Mouse (Mus musculus) T-helper 17 cell (primary cell): ENCODE data around the gene Paqr9.

Experiments used
- in situ Hi-C, 2 experiments: fragments of 300-600 bp; cut with MboI, MseI; formaldehyde crosslinking; loops; 1 replicate in 1 of 2; 2 replicates in 1 of 2; pipeline ENCODE4 v1.15.1; 2025; ENCODE audit warnings: high pct_unique_total_duplicates in 2 of 2

The Paqr9 gene

DNA sequence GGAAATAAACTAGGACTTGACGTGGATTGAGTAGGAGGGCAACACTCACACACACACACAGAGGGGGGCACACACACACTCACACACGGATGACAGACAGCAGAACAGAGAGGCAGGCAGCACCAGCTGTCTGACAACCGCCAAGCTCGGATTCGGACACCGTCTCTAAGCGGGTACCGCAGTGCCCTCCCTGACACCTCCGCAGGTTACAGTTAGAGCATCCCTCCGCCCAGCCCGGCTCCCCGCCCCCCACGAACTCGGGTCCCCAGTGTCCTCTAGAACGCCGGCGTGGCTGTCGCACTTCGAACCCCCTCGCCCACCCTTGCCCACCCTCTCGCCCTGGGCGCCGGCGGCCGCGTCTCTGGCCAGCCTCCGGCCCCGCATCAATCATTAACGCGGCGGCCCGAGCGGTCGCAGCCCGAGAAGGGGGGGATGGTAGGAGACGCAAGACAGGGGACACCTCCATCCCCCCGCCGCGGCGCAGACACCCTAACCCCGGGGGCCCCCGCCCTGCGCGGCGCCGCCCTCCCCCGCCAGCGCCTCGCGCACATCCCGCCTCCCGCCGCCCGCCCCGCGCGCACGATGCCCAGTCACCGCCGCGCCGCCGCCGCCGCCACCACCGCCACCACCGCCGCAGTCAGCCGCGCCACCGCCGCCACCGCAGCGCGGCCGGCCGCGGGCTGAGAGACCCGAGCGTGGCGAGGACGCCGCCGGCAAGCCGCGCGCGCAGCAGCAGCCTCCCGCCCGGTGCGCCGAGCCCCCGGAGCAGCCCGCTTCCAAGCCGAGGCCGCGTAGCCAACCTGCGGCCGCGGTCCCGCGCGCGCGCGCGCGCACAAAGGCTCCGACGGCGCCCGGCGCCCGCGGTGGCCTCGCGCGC, at the start of gene Paqr9:
Paqr9 (plus strand) TSS at position 599 of the 877 bp plus-strand sequence.
- in situ Hi-C loops, result no loop called here

DNA sequence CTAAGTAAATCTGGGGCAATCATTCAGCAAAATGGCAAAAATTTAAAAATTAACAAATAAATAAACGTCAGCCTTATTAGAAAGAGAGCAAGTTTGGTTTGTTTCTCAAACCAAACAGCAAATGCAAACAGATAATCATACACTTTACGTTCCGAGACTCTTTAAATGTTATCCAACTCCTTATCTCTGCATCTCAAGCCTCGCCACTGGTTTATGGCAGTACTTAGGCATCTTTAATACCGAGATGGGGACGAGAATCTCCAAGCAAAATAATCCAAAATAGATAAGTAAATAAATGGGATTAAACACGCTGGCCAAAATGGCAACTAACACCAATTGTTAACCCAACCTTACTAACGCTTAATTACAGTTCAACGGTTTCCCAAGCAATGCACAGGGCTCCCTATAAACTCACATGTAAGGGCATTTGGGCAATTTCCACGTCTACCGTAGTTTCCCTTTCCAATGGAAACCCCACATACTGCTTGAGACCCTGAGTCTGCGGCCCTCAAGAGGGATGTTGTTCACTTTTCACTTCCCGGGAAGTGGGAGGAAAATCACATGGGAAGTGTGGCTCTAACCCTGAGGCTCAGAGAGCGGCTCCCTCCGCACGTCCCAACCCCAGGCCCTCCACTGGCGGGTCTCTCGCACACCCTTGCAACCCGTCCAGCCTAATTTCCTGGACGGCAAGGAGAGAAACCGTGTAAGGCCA, 48.6 kb upstream of the Paqr9 start:
- in situ Hi-C loops, result loop anchor here in 1 of 2 experiments (10.0 kb wide), 1 partner anchor 334 kb away; the partner anchor contains the start of gene Pls1

DNA sequence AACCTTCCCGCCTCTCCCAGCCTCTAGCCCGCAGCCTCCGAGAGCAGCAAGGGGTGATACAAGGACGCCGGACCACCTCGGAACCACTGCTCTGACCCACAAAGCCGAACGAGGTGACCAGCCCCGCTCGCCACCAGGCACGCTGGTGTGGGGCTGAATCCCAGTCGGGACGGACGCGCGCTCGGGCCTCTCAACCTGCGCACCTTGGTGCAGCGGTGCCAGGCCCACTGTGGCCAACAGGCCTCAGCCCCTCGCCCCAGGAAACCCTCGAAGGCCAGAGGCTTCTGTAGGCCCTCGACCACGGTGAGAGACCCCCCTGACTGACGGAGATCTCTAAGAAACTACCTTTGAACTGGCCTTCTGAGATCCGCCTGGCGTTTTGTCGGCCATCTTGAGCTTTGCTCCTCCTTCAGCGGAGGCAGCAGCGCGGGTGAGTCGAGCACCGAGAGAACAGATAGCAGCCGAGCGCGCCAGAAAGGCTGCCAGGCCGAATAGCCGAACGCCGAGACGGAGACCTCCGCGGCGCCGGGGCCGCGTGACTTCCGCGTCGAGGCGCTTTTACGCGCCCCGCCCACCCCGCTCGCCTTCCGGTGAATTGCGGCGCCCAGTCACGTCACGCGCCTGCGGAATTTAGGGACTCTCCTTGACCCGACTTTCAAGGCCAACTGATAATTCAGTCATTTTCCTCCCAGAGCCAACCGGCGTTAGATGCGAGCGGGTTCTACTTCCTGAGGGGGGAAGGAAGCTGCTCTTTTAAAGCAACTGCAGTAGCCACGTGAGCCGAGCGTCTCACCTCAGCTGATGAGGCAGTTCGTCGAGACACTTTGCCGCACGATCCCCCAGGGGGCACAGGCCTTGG, 47.8 kb upstream of the Paqr9 start, which contains the start of gene U2surp:
U2surp (minus strand) TSS at position 525 of the 859 bp plus-strand sequence.
- in situ Hi-C loops, result loop anchor here in 1 of 2 experiments (10.0 kb wide), 1 partner anchor 333 kb away; the partner anchor contains the start of gene Pls1

- in situ Hi-C loops, result loop anchor here in 1 of 2 experiments (10.0 kb wide), 1 partner anchor 332 kb away; the partner anchor contains the start of gene Pls1
These were observed 47.0 kb upstream of the Paqr9 start for GRCm38 (mm10) chr9:95512331-95513030.

DNA sequence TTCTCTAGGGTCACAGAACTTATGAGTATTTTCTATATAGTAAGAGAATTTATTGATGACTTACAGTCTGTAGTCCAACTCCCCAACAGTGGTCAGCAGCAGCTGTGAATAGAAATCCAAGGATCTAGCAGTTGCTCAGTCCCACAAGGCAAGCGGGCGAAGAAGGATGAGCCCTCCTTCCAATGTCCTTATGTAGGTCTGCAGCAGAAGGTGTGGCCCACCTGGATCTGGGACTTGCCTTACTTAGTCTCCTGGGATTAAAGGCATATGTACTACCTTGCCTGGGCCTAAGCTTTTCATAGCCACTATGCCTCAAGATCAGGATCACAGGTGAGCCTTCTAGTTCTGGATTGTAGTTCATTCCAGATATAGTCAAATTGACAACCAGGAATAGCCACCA, 45.7 kb upstream of the Paqr9 start:
- in situ Hi-C loops, result loop anchor here in 1 of 2 experiments (10.0 kb wide), 1 partner anchor 331 kb away; the partner anchor contains the start of gene Pls1

DNA sequence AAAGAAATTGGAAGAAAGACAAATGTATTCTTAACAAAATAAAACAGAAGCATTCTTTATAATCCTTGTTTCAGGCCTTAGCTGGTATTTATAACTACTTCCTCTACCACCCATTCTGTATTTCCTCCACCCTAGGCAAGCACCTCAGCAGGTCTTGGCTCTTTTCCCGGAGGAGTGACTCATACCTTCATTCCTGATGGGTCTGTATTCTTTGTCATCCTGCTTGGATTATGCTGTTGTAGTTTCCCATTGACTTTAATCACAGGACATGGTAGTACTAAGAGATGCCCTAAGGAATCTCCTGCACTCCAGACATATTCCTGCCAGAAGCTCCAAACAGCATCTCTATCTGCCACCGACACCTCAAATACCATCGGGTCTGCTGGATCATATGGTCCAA, 45.1 kb upstream of the Paqr9 start:
- in situ Hi-C loops, result loop anchor here in 1 of 2 experiments (10.0 kb wide), 1 partner anchor 330 kb away; the partner anchor contains the start of gene Pls1

DNA sequence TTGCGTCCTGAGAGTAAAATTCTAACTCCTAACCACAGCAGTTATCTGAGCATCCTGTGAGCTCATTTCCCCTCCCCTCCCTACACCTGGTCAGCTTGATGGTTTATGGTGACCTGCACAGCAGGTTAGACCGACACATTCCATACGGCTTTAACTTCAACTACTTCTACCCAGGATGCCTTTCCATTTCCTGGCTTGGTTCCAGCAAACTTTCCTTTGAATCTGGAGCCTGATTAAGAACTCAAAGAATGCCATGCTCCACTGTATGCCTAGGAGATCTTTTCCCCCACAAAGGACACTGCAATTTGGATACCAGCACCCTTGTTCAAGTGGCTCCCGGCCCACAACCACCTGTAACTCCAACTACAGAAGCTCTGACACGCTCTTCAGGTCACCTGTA, 38.9 kb upstream of the Paqr9 start:
- in situ Hi-C loops, result no loop called here

- in situ Hi-C loops, result no loop called here
These were observed 38.4 kb upstream of the Paqr9 start for GRCm38 (mm10) chr9:95521031-95521430.

DNA sequence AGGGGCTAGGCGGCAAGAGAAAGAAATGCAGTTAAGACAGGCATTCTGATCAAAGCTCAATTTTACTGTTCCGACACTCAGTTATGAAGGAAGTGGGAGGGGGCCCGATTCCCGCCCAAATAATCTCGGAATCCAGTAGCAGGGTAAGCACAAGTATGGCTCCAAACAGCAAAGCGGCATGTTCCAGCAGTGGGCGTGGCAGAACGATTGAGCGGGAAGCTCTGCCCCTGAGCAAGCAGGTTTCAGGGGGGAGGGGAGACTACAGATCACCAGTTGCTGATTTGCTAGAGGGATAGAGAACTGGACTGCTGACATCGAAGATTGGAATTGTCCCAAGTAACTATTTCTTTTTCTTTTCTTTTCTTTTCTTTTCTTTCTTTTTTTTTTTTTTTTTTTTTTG, 37.9 kb upstream of the Paqr9 start:
- in situ Hi-C loops, result no loop called here

DNA sequence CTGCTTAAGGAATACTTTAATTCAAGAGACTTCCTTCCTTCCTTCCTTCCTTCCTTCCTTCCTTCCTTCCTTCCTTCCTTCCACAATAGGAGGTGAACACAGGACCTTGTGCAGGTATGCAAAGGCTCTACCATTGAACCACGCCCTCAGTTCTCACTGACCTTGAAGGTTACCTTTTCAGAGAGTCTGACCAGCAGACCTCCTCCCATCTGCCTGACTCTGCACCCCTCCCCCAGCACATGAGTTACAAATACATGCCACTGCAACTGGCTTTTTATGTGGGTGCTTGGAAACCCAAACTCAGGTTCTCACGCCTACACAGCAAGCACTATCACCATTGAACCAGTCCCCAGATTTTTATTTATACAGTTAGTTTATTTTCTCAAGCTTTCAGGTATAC, 36.9 kb upstream of the Paqr9 start:
- in situ Hi-C loops, result no loop called here

GRCm38 (mm10) chr9:95525376-95525775, 34.1 kb upstream of the Paqr9 start:
- in situ Hi-C loops, result no loop called here

GRCm38 (mm10) chr9:95525961-95526360, 33.5 kb upstream of the Paqr9 start:
- in situ Hi-C loops, result no loop called here

- in situ Hi-C loops, result no loop called here
These were observed 31.8 kb upstream of the Paqr9 start for GRCm38 (mm10) chr9:95527676-95528075.

DNA sequence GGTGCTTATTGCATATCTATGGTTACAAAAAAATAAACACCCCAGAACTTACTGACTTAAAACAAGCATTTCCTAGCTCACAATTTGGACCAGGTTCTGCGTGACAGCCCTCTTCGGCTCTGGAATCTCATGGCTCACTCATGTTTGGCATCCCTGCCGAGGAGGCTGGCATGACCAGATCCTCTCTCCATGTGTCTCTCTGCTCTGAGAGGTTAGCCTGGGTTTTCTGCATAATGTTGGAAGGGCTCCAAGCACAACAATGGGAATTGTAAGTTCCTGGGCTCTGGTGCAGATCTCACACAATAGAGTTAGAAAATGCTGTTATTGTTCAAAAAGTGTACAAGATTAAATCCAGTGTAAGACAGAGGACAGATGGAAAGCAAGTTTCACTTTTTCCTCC, 28.3 kb upstream of the Paqr9 start:
- in situ Hi-C loops, result loop anchor here (5.0 to 10.0 kb wide), 3 partner anchors 154 to 321 kb away; no protein-coding TSS in a partner anchor

GRCm38 (mm10) chr9:95533817-95534216, 25.6 kb upstream of the Paqr9 start:
- in situ Hi-C loops, result loop anchor here (5.0 to 10.0 kb wide), 3 partner anchors 151 to 318 kb away; no protein-coding TSS in a partner anchor

DNA sequence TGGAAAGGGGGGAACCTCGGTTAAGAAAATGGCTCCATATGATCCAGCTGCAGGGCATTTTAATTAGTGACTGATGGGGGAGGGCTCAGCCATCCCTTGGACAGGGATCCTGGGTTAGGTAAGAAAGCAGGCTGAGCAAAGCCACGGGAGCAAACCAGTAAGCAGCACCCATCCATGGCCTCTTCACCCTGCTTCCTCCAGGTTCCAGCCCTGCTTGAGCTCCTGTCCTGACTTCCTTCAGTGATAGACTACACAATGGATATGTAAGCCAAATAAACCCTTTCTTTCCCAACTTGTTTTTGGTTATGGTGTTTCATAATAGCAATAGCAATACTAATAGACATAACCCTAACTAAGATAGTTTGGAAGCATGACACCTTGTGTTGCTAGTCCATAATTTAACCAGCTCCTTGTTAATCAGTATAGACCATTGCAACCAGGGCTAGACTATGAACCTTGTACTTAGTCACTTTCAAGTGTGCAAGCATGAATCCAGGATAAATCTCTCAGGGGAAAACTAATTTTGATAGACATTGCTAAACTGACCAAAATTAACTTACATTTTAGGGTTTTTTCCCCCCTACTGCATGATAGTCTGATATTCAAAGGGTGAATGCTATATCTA, 20.2 kb upstream of the Paqr9 start:
- in situ Hi-C loops, result loop anchor here in 1 of 2 experiments (10.0 kb wide), 1 partner anchor 146 kb away; no protein-coding TSS in a partner anchor

- in situ Hi-C loops, result no loop called here
These were observed 19.0 kb upstream of the Paqr9 start for GRCm38 (mm10) chr9:95540487-95540886.

DNA sequence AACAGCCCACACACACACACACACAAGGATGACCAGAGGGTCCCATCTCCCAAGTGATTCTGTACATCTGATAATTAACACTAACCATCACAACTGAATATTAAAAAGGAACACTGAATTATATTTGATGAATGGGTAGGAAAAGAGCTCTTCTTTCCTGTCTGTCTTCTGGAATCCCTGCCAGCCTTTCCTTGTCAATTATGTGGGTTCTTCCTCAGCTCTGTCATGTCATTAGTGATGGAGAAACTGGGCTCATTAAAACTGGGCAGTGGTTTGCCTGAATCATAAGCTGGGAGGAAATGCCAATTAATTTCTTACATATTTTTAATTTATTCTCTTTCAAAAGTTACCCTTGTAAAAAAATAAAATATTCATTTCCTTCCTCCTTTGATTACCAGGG, 18.2 kb upstream of the Paqr9 start:
- in situ Hi-C loops, result no loop called here

DNA sequence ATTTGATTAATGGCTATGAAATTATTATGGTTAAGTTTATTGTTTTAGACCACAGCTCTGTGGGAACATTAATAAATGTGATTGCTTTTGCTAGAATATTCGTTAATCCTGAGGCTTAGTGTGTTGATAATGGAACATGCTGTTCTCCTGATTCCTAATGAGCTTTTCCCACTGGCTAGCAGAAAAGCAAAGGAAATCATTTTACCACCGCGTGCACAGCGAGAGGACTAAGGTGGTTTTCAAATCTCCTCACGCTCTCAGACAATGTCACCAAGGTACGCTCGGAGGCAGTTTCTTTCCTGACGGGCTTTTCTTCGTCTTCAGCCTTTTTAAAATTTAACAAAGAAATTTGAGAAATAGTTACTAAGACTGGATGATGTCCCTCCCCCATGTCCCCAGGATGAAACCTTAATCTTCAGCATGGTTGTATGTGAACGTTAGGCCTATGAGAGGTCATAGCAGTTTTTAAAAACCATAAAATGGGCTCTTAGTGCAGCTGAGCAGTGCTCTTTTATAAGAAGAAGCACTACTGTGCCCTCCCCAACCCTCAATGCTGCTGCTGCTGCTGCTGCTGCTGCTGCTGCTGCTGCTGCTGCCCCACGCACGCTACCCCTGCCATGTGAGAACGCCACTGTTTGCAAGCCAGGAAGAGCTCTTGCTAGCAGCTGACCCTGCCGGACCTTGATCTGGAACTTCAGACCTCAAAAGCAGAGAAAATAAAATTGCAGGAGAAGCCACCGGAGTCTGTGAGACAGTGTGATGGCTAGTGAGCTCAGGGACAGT, 17.6 kb upstream of the Paqr9 start:
- in situ Hi-C loops, result no loop called here
